Mouse (Mus musculus): ENCODE results near the gene Stk35.

GRCm38 (mm10) chr2:129824254-129824653 lies 23.9 kb downstream of the Stk35 start:
- TF ChIP-seq CTCF (IDR thresholded peaks at IDR 0.05; ENCODE audit: extremely low read depth, insufficient read depth, insufficient read length, insufficient replicate concordance) = no peak
- TF ChIP-seq POLR2A (IDR thresholded peaks at IDR 0.05; ENCODE audit: low read depth, low read length) = no peak

Data from spleen, adult 2 months (tissue).